Mouse (Mus musculus) urinary bladder, postnatal 10 days (tissue): ENCODE measurements around the gene Nmd3.

Source experiments
- DNase-seq: peaks from one replicate; pipeline ENCODE4 v3.0.0; 2022; ENCODE audit warnings: low spot score

The Nmd3 gene

DNA sequence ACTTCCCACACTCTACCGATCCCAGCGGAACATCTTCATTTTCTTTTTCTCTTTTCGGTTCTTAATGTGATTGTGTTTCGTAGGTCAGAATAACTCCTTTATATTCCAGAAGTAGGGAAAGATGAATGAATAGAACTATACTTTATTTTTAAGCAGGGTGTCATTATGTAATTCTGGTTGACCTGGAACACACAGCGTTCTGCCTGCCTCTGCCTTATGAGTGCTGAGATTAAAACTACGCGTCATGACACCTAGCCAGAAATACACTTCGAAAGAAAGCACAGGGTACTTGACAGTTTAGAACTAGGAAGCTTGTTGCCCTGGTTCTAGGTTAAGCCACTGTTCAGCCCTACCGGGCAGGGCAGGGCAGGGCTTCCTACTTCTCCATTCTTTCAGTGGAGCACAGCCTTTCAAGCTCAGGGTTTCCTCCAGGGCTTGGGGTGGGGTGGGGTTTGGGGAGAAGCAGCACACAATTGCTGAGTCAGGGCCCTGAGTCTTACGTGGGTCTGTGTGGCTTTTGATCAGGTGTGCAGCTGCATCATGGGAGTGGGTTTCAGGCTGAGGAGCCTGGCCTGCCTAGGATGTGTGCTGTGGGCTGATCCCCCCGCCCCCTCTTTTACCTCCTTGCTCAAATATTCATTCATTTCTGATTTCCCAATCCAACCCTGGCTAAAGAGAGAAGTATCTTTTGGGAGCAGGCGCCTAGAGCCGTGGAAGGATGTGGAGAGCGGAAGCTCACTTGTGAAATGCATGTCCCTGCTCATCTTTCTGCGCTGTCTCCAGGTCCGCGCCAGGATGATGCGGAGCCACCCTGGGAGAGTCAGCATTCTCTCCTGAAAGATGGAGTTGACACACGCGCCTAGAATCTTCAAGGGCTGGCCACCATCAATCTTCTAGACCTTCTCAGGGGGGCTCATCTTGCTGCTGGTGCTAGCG, 42.1 kb downstream of the Nmd3 start:
- no peak for DNase-seq

DNA sequence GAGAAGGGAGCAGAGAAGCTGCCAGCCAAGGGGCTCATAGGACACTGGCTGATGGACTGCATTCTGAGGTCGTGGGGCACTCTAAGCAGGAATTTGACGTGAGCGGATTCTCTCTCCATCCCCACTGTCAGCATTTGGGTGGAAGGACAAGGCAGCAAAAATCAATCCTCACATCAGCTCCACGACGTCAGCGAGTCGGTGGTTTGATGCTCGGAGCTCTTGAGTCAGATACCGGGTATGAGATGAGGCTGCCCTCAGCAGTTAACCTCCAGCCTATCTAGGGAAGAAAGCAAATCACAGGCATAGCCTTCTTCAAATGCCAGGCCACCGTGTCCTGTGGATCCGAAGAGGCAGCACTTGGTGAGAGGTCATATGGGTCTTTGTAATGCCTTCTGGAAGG, 43.4 kb downstream of the Nmd3 start:
- no peak for DNase-seq

GRCm38 (mm10) chr3:69769150-69769549, 47.4 kb downstream of the Nmd3 start:
- DNase-seq = no peak

- DNase-seq = no peak
Observed at GRCm38 (mm10) chr3:69773356-69773755, 51.6 kb downstream of the Nmd3 start.

- DNase-seq = no peak
Observed at GRCm38 (mm10) chr3:69779246-69779796, 57.5 kb downstream of the Nmd3 start.

DNA sequence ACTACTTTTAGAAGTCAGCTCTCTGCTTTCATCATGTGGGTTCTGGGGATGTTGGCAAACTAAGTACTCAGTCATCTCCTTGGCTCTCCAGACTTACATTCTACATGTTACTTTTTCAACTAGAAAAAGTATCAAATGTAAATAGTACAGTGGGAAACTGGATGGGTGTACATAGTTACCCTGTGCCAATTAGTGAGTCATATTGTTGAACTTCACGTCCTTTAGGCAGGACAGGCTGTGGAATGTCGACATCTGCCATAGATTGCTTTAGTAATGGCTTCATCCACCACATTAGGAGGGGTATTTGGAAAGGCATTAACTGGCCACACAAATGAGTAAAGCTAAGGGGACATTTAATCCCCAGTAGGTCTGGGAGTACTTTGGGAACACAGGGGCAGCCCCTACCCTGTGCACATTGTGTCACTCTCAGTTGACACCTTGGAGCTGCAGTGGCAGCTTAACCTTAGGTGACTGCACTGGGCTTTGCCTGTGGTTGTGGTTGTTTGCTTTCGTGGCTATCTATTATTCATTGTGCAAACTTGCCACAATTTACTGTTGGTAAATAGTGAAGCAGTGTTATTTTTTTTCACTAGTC, 71.1 kb downstream of the Nmd3 start:
- DNase-seq = no peak

DNA sequence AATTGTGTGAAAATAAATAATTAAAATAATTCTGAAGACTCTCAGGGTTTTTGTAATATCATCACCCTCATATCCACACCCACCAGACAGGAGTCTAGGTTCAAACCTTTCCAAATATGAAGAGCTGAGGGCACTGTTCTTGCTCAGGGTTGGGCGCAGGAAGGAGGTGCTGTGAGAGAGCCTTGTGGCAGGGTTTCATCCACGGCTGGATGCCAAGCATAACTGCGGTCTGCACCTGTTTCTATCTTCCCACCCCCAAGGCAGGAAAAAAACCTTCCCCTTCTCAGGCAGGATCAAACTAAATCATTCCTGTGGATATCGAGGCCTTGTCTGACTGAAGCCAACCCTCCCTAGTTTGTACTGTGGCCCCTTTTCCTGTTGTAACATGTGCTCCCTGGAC, 75.7 kb downstream of the Nmd3 start:
- DNase-seq = no peak

DNA sequence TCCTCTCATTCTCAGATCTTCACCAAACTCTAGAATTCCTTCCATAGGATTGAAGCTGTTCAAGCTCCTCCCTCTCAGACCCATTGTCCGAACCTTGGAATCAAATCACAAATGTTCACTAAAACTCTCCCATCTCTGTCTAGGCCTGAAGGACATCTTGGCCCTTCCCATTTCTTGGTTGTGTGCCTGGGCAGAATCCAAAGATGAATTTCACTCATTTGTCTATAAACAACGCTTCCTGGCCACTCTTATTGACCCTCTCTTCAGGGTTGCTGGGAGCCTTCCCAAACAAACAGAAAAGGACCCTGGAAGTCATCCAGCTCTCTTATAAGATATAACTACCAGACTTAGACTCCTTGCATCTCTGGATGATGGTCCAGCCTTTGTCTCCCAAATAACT, 76.2 kb downstream of the Nmd3 start:
- no peak for DNase-seq

DNA sequence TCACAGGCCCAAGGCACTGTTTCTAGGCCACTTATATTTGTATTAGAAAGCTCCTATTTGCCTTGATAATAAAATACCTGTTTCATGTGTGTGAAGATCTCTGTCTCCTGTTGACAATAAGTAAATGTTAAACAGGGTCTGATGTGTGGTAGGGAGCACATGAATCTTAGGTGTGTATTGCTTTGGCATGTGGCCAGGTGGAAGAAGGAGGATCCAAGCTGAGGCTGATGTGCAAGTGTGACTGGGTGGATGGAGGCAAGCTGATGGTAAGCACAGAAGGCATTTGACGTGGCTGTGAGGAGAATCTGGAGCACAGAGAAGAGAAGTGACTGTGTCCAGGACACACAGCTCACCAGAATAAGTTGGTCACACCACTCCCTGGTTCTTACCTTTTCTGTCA, 77.3 kb downstream of the Nmd3 start:
- DNase-seq = no peak

- no peak for DNase-seq
Observed at GRCm38 (mm10) chr3:69800829-69801384, 79.1 kb downstream of the Nmd3 start.

DNA sequence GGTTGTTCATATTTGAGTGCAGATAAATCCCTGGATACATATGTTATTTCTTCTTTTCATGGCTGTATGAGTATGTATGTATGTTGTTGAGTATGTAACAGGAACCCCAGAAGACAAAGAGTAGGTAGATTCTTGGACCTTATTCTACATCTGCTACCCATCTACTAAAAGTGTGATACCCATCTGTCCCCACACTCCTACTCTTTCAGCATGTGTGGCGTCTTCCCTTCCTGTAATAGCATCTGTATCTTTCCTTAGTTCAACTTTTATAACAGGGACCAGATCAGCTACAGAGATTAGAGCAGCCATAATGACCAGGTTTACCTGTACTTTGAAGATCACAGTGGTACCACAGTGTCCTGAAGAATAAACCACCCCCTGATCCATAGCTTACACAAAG, 81.4 kb downstream of the Nmd3 start:
- DNase-seq = no peak
